Mouse (Mus musculus) small intestine, adult 2 months (tissue): ENCODE data around the gene Rtn4ip1.

Experiments used
- CTCF ChIP-seq: fragments of 200-500 bp; IDR thresholded peaks from 2 replicates; pipeline ENCODE4 v1.5.1; 2012; ENCODE audit warnings: low read depth, mild to moderate bottlenecking, control low read depth, inconsistent platforms, low read length, moderate library complexity, mixed read lengths; ENCODE audit not compliant: insufficient replicate concordance, insufficient read length; ENCODE audit errors: extremely low read depth
- POLR2A ChIP-seq: fragments of 200-500 bp; IDR thresholded peaks from 2 replicates; pipeline ENCODE4 v1.6.1; 2012; ENCODE audit warnings: low read depth, mild to moderate bottlenecking, control low read depth, inconsistent platforms, low read length, moderate library complexity

- TF ChIP-seq CTCF (no peak), POLR2A (no peak)
Observed at GRCm38 (mm10) chr10:43855916-43856315, 45.7 kb upstream of the Rtn4ip1 start.
